Comparison of ENCODE assay signal across 10 mouse cellular contexts in the genomic region with DNA sequence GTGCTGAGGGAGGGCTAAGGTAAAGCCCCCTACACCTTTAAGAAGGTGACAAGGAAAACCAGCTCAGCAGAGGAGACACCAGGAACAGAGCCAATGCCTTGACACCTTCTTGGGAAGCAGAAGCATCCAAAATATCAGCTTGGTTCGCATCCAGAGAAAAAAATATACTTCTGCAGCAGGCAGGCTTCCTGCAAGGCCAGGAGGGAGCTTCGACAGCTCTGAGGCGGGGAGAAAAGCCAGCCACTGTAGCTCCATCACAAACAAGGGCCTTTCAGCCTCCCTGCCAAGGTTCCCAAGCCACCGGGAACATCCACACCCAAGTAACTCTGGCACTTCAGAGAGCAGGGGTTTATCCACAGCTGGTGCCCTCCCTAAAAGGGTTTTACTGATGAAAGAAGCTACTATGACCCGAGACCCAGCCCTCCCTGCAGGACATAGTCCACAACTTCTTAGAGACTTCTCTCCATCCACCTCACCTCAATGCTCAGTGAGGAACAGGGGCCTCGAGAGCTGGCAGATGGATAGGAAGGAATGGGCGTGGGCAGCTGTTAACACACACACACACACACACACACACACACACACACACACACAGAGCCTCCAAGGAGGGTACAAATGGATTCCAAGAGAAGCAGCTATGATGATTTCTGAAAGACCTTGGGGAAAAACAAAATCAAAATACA.
DNase-seq lines count a peak whose midpoint lies in the region; ATAC-seq and TF ChIP-seq lines count a peak whose summit lies in the region.
"Had no signal": no experiment of that assay in that cellular context is flagged by ENCODE, and none has a peak within 500 bp of the region (broad histone marks: within the 10 kb centered on the region; RNA-seq: fewer than 3 reads in every experiment).

No protein-coding gene starts in this region.

- peak overlapping the region; percentile 5; the same call in 1 of the 2 replicates for H3K9ac ChIP-seq in forebrain, embryonic 14.5 days (ENCODE audit: low read length)
- no peak overlapping the region for H3K9ac ChIP-seq in forebrain, embryonic 12.5 days
- no peak overlapping the region for H3K9ac ChIP-seq in midbrain, embryonic 16.5 days (ENCODE audit: low read depth, low read length)
- no peak overlapping the region for H3K9ac ChIP-seq in midbrain, embryonic 13.5 days (replicated peaks)
- H3K9ac ChIP-seq: liver, embryonic 13.5 days had no signal

- peak; percentile 18; the same call in 1 of the 2 replicates for ATAC-seq in forebrain, embryonic 14.5 days
- ATAC-seq in forebrain, embryonic 12.5 days (ENCODE audit: low FRiP score) = no peak
- ATAC-seq in midbrain, embryonic 16.5 days = no peak
- ATAC-seq in midbrain, embryonic 13.5 days = no peak

- H3K36me3 ChIP-seq in forebrain, embryonic 14.5 days (ENCODE audit: control insufficient read depth, insufficient read depth, low read length) = no peaks in the 10 kb centered on the region
- no peaks in the 10 kb centered on the region for H3K36me3 ChIP-seq in forebrain, embryonic 12.5 days (replicated peaks)
- no peaks in the 10 kb centered on the region for H3K36me3 ChIP-seq in midbrain, embryonic 16.5 days (ENCODE audit: control insufficient read depth, insufficient read depth, low read length)
- H3K36me3 ChIP-seq in midbrain, embryonic 13.5 days = no peaks in the 10 kb centered on the region
- H3K36me3 ChIP-seq: liver, embryonic 13.5 days had no signal

- H3K4me3 ChIP-seq in forebrain, embryonic 14.5 days (ENCODE audit: low read depth, low read length) = no peak overlapping the region
- no peak overlapping the region for H3K4me3 ChIP-seq in forebrain, embryonic 12.5 days (replicated peaks)
- H3K4me3 ChIP-seq in midbrain, embryonic 16.5 days (ENCODE audit: low read depth, low read length) = no peak overlapping the region
- no peak overlapping the region for H3K4me3 ChIP-seq in midbrain, embryonic 13.5 days (replicated peaks)
- no peak overlapping the region for H3K4me3 ChIP-seq in left cerebral cortex, adult 2 months
- H3K4me3 ChIP-seq: liver, embryonic 13.5 days had no signal

- no peak overlapping the region for H3K4me2 ChIP-seq in forebrain, embryonic 14.5 days (ENCODE audit: low read length)
- no peak overlapping the region for H3K4me2 ChIP-seq in forebrain, embryonic 12.5 days
- no peak overlapping the region for H3K4me2 ChIP-seq in midbrain, embryonic 16.5 days (ENCODE audit: low read length)
- no peak overlapping the region for H3K4me2 ChIP-seq in midbrain, embryonic 13.5 days (replicated peaks)
- H3K4me2 ChIP-seq: liver, embryonic 13.5 days had no signal

- 50% methylated on average over 7 of the region's 7 CpGs for WGBS in forebrain, embryonic 14.5 days
- WGBS in forebrain, embryonic 12.5 days = 60% methylated on average over 7 of the region's 7 CpGs
- WGBS in midbrain, embryonic 16.5 days = 54% methylated on average over 7 of the region's 7 CpGs
- 61% methylated on average over 7 of the region's 7 CpGs for WGBS in midbrain, embryonic 13.5 days

- TF ChIP-seq CTCF in left cerebral cortex, adult 2 months (IDR thresholded peaks at IDR 0.05) = no peak

- H3K9me3 ChIP-seq in forebrain, embryonic 14.5 days (replicated peaks; ENCODE audit: control insufficient read depth, low read length) = no peaks in the 10 kb centered on the region
- H3K9me3 ChIP-seq in forebrain, embryonic 12.5 days = no peaks in the 10 kb centered on the region
- H3K9me3 ChIP-seq in midbrain, embryonic 16.5 days (replicated peaks; ENCODE audit: control insufficient read depth, low read length, poor library complexity, severe bottlenecking) = no peaks in the 10 kb centered on the region
- H3K9me3 ChIP-seq in midbrain, embryonic 13.5 days = no peaks in the 10 kb centered on the region
- H3K9me3 ChIP-seq: liver, embryonic 13.5 days had no signal

- no peak for DNase-seq in forebrain, embryonic 14.5 days (ENCODE audit: low spot score)
- DNase-seq in left cerebral cortex, adult 2 months (ENCODE audit: extremely low spot score in 1 of 2, low spot score in 2 of 2) = peak in 1 of 2 experiments; percentile 24
- peak; percentile 53 to 57 for DNase-seq in right cerebral cortex, postnatal 10 days (ENCODE audit: low spot score in 2 of 2)
- no peak for DNase-seq in spleen, adult 18-20 months
- no peak for DNase-seq in adipocyte (ENCODE audit: low spot score)
- DNase-seq: kidney, adult 2 months; liver, embryonic 13.5 days had no signal

- no peaks in the 10 kb centered on the region for H3K27me3 ChIP-seq in forebrain, embryonic 14.5 days (replicated peaks; ENCODE audit: control insufficient read depth, insufficient read depth, low read length)
- no peaks in the 10 kb centered on the region for H3K27me3 ChIP-seq in forebrain, embryonic 12.5 days
- H3K27me3 ChIP-seq in midbrain, embryonic 16.5 days (ENCODE audit: control insufficient read depth, insufficient read depth, low read depth, low read length) = no peaks in the 10 kb centered on the region; the same call in 1 of the 2 replicates
- no peaks in the 10 kb centered on the region for H3K27me3 ChIP-seq in midbrain, embryonic 13.5 days
- H3K27me3 ChIP-seq: liver, embryonic 13.5 days had no signal

- intact Hi-C loops in left cerebral cortex, adult 2 months (cut with DNase I) = loop anchor here (5.0 kb wide), 1 partner anchor 82 kb away; the partner anchor contains the start of gene Carmil1

- peak overlapping the region; percentile 11; the same call in 1 of the 2 replicates for H3K27ac ChIP-seq in forebrain, embryonic 14.5 days (ENCODE audit: low read depth, low read length)
- no peak overlapping the region for H3K27ac ChIP-seq in forebrain, embryonic 12.5 days
- peak overlapping the region; percentile 22 for H3K27ac ChIP-seq in midbrain, embryonic 16.5 days (ENCODE audit: low read length)
- no peak overlapping the region for H3K27ac ChIP-seq in midbrain, embryonic 13.5 days
- peak overlapping the region; percentile 73 for H3K27ac ChIP-seq in left cerebral cortex, adult 2 months
- H3K27ac ChIP-seq: liver, embryonic 13.5 days had no signal

- peaks cover 14% of the 10 kb centered on the region; the same call in 1 of the 2 replicates for H3K4me1 ChIP-seq in forebrain, embryonic 14.5 days (ENCODE audit: control insufficient read depth, insufficient read depth, low read length)
- H3K4me1 ChIP-seq in forebrain, embryonic 12.5 days = peaks cover 16% of the 10 kb centered on the region
- peaks cover 12% of the 10 kb centered on the region for H3K4me1 ChIP-seq in midbrain, embryonic 16.5 days (ENCODE audit: control insufficient read depth, insufficient read depth, low read length)
- H3K4me1 ChIP-seq in midbrain, embryonic 13.5 days (replicated peaks) = 0 out of 2 replicates have a peak, but pooled peaks cover 12% of the 10 kb centered on the region

Comparison
In these comparisons a context has a peak if more than half of its experiments do, and no peak if none do; other contexts are left out.
1. H3K27ac ChIP-seq: peak in forebrain, embryonic 14.5 days (single experiment), midbrain, embryonic 16.5 days (single experiment) and left cerebral cortex, adult 2 months (single experiment); none in forebrain, embryonic 12.5 days (single experiment) and midbrain, embryonic 13.5 days (single experiment).
2. DNase-seq: peak in right cerebral cortex, postnatal 10 days (2 of 2); none in forebrain, embryonic 14.5 days (single experiment), spleen, adult 18-20 months (0 of 2) and adipocyte (single experiment).